Mouse (Mus musculus): ENCODE results near the gene Olfr1342. TPM values are rescaled to one million over a fixed set of nuclear protein-coding genes. Genes with fewer than 3 reads are reported as not detected.

The Olfr1342 gene
- total RNA-seq, 1 experiment from 2014 or later, result not detected

Other genes starting within 250 kb of the Olfr1342 start
- 1.7 and 2.0 TPM in 2 replicates for gene Mpl, start 235.2 kb downstream of the Olfr1342 start, total RNA-seq (2017)
- not detected in 2 replicates for gene Tie1, start 202.7 kb downstream of the Olfr1342 start, total RNA-seq (2017)
- not detected in 2 replicates for gene 2610528J11Rik, start 165.8 kb downstream of the Olfr1342 start, total RNA-seq (2017)
- 0.35 and 1.1 TPM in 2 replicates for gene Tmem125, start 148.7 kb downstream of the Olfr1342 start, total RNA-seq (2017)
- 0.35 and 0.37 TPM in 2 replicates for gene Cfap57, start 72.0 kb downstream of the Olfr1342 start, total RNA-seq (2017)
- 60.6 and 63.4 TPM in 2 replicates for gene Ebna1bp2, start 72.0 kb downstream of the Olfr1342 start, total RNA-seq (2017)
- gene Olfr62, start 33.8 kb downstream of the Olfr1342 start, total RNA-seq (2017), result 0.23 TPM in 1 of 2 replicates, not detected in the other
- gene Olfr1341, start 10.8 kb upstream of the Olfr1342 start, total RNA-seq (2017), result not detected in 2 replicates
- not detected in 2 replicates for gene Olfr1340, start 27.4 kb upstream of the Olfr1342 start, total RNA-seq (2017)
- gene Olfr1339, start 39.4 kb upstream of the Olfr1342 start, total RNA-seq (2017), result not detected in 2 replicates
- gene Olfr1338, start 66.0 kb upstream of the Olfr1342 start, total RNA-seq (2017), result not detected in 2 replicates
- not detected in 2 replicates for gene Olfr1337, start 89.8 kb upstream of the Olfr1342 start, total RNA-seq (2017)
- not detected in 2 replicates for gene Olfr1335, start 117.2 kb upstream of the Olfr1342 start, total RNA-seq (2017)
- not detected in 2 replicates for gene Olfr1333, start 143.5 kb upstream of the Olfr1342 start, total RNA-seq (2017)
- not detected in 2 replicates for gene Olfr1331, start 171.9 kb upstream of the Olfr1342 start, total RNA-seq (2017)
- not detected in 2 replicates for gene Olfr1330, start 195.8 kb upstream of the Olfr1342 start, total RNA-seq (2017)
- gene Olfr1329, start 224.7 kb upstream of the Olfr1342 start, total RNA-seq (2017), result not detected in 2 replicates
- not detected in 2 replicates for gene Olfr1328, start 245.9 kb upstream of the Olfr1342 start, total RNA-seq (2017)

All from neutrophil, adult 5-6 weeks (primary cell).